Mouse (Mus musculus) midbrain, embryonic 10.5 days (tissue): ENCODE measurements around the gene Pdpk1. TPM values are rescaled to one million over a fixed set of nuclear protein-coding genes. Genes with fewer than 3 reads are reported as not detected.
A peak's percentile ranks its signal among the peaks of the same experiment; 100 is the strongest.

Experiments
- DNase-seq: peaks from one replicate; pipeline ENCODE4 v3.0.0-alpha.2; 2017; ENCODE audit warnings: low spot score
- H3K27ac ChIP-seq: fragments of 300-500 bp; sonication (generic); replicated peaks from 2 replicates; pipeline ENCODE4 v1.5.1; 2016; ENCODE audit warnings: mild to moderate bottlenecking
- H3K27me3 ChIP-seq: fragments of 300-500 bp; sonication (generic); 2 replicates; pipeline ENCODE4 v1.6.1; 2016; ENCODE audit warnings: low read depth, mild to moderate bottlenecking; ENCODE audit not compliant: poor library complexity, severe bottlenecking
- H3K36me3 ChIP-seq: fragments of 300-500 bp; sonication (generic); 2 replicates; pipeline ENCODE4 v1.6.1; 2016; ENCODE audit warnings: mild to moderate bottlenecking, moderate library complexity
- H3K4me1 ChIP-seq: fragments of 300-500 bp; sonication (generic); 2 replicates; pipeline ENCODE4 v1.6.1; 2016
- H3K4me3 ChIP-seq: fragments of 300-500 bp; sonication (generic); 2 replicates; pipeline ENCODE4 v1.5.1; 2016; ENCODE audit warnings: mild to moderate bottlenecking, moderate library complexity
- H3K9me3 ChIP-seq: fragments of 300-500 bp; sonication (generic); replicated peaks from 2 replicates; pipeline ENCODE4 v1.6.1; 2016; ENCODE audit warnings: mild to moderate bottlenecking
- WGBS: fragments of 180-500 bp; shearing (Covaris S2); methylation state at CpG from one replicate; pipeline ENCODE4 v1.1.7; 2016; 5-methylcytosine and 5-hydroxymethylcytosine counted together
- polyA plus RNA-seq: library from polyadenylated mRNA; unstranded; fragments of >200 nt; fragmentation: Nextera tagmentation; extraction: Ambion mirVana; gene quantifications from 2 replicates; pipeline ENCODE4 v1.2.1, GENCODE M21; 2016

The Pdpk1 gene
- polyA plus RNA-seq = 31.5 and 37.9 TPM in 2 replicates

DNA sequence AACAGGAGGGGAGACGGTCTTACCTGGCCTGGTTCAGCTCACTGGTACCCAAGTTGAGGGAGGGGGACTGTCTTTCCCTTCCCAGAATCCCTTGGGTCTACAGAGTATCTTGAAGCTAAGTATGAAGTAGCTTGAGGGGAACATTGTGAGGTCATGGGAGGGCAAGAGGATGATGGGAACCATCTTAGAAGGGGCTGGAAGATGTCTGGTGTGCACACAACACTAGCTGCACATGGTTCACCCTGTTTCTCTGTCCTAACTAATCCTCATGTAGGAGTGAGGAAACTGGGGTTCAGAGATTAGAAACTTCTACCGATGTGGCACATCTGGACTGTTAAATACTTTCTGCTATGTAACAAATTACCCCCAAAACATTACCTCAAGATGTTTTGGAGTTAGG is at the start of gene Pdpk1:
Gene Pdpk1 (minus strand): TSS at position 101 of the 400 bp plus-strand sequence.
- Histone ChIP-seq H3K27me3 (no peaks in the 10 kb centered on the region), H3K4me3 (peak within 1 kb of the TSS; percentile 52), H3K9me3 (no peaks in the 10 kb centered on the region), H3K36me3 (0 out of 2 replicates have a peak, but pooled peaks cover 8% of the 10 kb centered on the region), H3K27ac (0 out of 2 replicates have a peak within 1 kb of the TSS, but pooled peaks have one; percentile 23), H3K4me1 (peaks cover 15% of the 10 kb centered on the region)
- WGBS = 90% methylated on average over 2 of the region's 2 CpGs
- no peak for DNase-seq

DNA sequence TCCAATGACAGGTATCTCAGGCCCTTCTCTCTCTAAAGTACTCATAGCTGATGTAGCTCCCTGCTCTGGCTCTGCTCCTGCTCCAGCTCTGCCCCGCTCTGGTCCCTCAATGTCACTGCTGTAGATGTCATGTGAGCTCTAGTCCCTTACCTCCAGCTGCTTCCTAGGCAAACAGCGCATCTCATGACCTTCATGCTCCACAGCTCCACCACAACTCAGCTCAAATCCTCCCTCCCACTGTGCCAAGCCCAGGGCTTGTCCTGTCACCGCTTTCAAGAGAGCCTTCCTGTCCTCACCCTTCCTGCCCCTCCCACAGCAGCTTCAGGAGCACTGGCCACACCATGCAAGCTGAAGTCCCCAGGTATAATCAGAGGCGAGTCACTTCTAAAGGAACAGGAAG is 49.0 kb upstream of the Pdpk1 start:
- no peaks in the 10 kb centered on the region for H3K27me3 ChIP-seq
- H3K9me3 ChIP-seq = no peaks in the 10 kb centered on the region
- WGBS = 71% methylated on average over 4 of the region's 4 CpGs
- H3K4me1 ChIP-seq = peaks cover 39% of the 10 kb centered on the region
- no peak overlapping the region for H3K27ac ChIP-seq
- no peak for DNase-seq
- no peaks in the 10 kb centered on the region for H3K36me3 ChIP-seq
- no peak overlapping the region for H3K4me3 ChIP-seq

DNA sequence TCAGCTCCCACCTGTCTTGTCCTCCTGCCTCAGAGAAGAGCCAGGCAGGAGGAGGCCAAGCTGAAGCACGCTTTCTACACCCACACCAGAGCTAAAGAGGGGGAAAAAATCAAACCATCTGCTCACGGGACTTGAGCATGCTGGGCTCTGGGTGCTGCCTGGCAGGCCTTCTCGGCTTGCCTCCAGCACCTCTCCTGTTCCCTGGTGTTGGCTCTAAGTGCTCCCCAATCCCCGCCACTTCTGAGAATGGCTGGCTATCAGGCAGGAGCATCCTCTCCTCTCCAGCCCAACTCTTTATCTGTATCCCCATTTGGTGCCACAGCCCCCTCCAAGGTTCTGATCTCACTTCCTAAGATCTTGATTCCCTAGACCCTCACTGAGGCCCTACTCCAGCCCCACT is 48.5 kb upstream of the Pdpk1 start:
- no peak for DNase-seq
- H3K36me3 ChIP-seq = no peaks in the 10 kb centered on the region
- 83% methylated on average over 4 of the region's 4 CpGs for WGBS
- peaks cover 36% of the 10 kb centered on the region for H3K4me1 ChIP-seq
- H3K4me3 ChIP-seq = no peak overlapping the region
- no peaks in the 10 kb centered on the region for H3K9me3 ChIP-seq
- no peaks in the 10 kb centered on the region for H3K27me3 ChIP-seq
- H3K27ac ChIP-seq = no peak overlapping the region

DNA sequence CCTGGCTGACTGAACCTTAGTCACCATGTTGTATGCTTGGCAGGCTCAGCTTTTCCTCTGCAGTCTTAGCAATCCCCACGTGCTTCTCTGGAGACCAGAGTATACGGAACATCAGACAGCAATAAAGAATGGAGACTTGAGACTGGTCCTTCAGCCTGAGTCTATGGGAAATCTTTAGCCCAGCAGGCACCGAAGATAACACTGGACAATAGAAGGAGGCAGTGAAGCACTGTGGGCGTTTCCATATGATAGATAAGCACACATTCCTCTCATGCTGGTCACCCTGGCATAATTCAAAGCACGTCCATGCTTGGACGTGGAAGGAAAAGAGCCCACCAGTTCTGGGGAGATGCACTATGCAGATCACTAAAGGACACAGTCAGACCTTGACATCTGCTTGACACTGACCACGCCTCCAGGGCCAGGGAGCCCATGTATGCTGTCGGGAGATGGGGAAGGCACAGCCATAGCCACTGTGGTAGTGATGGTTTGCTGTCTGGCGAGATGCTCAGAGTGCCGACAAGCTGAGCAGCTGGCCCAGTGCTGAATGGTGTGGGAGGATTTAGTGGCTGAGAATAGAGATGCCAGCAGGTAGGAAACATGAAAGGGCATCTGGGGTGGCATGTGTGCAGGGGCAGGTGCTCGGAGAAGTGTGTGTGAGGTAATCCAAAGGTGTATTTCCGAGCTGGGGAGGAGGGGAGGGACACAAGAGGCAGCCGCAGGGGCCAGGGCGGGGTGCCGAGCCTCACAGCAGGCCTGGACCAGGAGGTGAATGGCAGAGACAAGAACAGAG is 46.5 kb upstream of the Pdpk1 start:
- Histone ChIP-seq H3K9me3 (no peaks in the 10 kb centered on the region), H3K27me3 (no peaks in the 10 kb centered on the region), H3K27ac (no peak overlapping the region), H3K4me1 (peaks cover 18% of the 10 kb centered on the region), H3K36me3 (no peaks in the 10 kb centered on the region), H3K4me3 (no peak overlapping the region)
- DNase-seq = no peak
- 70% methylated on average over 15 of the region's 15 CpGs for WGBS

DNA sequence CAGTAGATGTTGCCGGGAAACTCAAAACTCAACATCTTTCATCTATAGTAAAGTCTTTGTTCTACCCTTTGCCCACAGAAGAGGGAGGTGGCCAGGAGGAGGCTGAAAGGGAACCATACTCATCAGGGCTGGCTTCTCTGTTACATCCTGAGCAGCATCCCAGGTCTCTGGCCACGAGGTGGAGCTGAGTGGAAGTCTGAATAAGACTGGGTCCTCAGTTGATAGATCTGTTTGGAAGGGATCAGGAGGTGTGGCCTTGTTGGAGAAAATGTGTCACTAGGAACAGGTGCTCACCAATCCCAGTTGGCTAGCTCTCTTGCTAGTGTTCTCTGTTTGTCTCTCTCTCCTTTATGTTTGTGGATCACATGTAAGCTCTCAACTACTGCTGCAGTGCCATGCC is 44.6 kb upstream of the Pdpk1 start:
- Histone ChIP-seq H3K4me1 (peaks cover 17% of the 10 kb centered on the region; the same call in 1 of the 2 replicates), H3K27ac (no peak overlapping the region), H3K36me3 (no peaks in the 10 kb centered on the region), H3K9me3 (no peaks in the 10 kb centered on the region), H3K27me3 (no peaks in the 10 kb centered on the region), H3K4me3 (no peak overlapping the region)
- 79% methylated on average over 2 of the region's 2 CpGs for WGBS
- no peak for DNase-seq

DNA sequence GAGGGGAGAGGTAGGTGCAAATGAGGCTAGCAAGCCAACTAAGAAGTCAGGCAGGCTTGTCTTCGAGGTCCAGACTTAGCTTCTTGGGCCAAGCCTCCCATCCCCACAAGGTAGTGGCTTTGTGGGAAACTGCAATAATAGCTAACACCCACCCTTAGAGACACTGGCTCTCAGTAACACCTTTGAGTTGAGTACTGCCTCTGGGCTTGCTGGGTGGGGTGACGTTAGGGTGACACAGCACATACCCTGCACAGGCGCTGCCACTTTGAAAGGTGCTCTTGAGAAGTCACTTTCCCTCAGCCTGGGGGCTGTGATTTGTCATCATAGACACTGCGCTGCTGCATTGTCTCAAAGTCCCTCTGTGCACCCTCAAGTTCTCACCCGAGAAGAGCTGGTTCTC is 43.0 kb upstream of the Pdpk1 start:
- Histone ChIP-seq H3K4me3 (no peak overlapping the region), H3K9me3 (no peaks in the 10 kb centered on the region), H3K27me3 (no peaks in the 10 kb centered on the region), H3K36me3 (peaks cover 2% of the 10 kb centered on the region; the same call in 1 of the 2 replicates), H3K27ac (no peak overlapping the region), H3K4me1 (peaks cover 12% of the 10 kb centered on the region; the same call in 1 of the 2 replicates)
- no peak for DNase-seq
- 93% methylated on average over 5 of the region's 5 CpGs for WGBS

DNA sequence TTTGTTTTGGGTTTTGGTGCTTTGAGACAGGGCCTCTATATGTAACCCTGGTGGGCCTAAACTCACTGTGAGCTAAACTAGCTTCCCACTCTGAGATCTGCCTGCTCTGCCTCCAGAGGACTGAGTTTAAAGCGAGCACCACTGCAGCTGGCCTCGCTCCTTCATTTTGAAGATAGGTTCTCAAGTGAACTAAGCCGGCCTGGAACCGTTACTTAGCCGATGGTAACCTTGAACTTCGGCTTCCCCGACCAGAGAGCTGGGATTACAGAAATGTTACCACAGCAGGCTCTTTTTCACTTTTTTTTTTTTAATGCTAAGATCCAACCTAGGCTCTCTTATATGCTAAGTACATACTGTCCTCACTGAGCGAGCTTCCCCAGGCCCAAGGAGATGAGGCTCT is 42.5 kb upstream of the Pdpk1 start:
- H3K9me3 ChIP-seq = no peaks in the 10 kb centered on the region
- 86% methylated on average over 8 of the region's 8 CpGs for WGBS
- H3K27ac ChIP-seq = no peak overlapping the region
- peaks cover 7% of the 10 kb centered on the region; the same call in 1 of the 2 replicates for H3K36me3 ChIP-seq
- no peak for DNase-seq
- no peak overlapping the region for H3K4me3 ChIP-seq
- H3K27me3 ChIP-seq = no peaks in the 10 kb centered on the region
- H3K4me1 ChIP-seq = peaks cover 12% of the 10 kb centered on the region; the same call in 1 of the 2 replicates

DNA sequence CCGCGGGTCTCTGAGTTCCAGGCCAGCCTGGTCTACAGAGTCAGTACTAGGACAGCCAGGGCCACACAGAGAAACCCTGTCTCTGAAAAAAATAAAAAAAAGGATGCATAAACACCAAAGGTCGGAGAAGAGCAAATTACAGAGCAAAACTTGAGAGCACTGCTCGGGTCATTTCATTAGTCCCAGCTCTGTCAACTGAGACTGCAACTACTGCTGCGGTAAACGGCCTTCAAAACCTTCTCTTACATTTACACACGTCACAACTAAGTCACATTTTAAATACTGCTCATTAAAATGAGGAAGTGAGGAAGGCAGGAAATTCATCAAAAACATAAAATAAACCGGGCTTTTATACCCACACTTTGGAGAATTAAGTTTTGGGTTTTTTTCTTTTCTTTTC is 42.1 kb upstream of the Pdpk1 start:
- Histone ChIP-seq H3K4me1 (peaks cover 12% of the 10 kb centered on the region; the same call in 1 of the 2 replicates), H3K36me3 (peaks cover 8% of the 10 kb centered on the region; the same call in 1 of the 2 replicates), H3K4me3 (no peak overlapping the region), H3K27me3 (no peaks in the 10 kb centered on the region), H3K9me3 (no peaks in the 10 kb centered on the region), H3K27ac (no peak overlapping the region)
- WGBS = 86% methylated on average over 8 of the region's 8 CpGs
- DNase-seq = no peak

DNA sequence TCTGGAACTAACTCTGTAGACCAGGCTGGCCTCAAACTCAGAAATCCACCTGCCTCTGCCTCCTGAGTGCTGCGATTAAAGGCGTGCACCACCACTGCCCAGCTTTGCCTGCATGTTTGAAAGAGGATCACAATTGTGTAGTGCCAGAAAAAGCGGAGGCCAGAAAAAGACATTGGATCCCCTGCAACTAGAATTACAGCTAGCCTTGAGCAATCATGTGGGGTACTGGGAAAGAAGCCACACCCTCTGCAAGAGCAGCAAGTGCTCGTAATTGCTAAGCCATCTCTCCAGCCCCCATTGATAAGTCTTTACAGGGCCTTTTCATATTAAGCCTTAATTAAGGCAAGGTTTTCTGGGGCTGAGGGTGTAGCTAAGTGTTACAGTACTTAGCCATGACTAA is 40.8 kb upstream of the Pdpk1 start:
- 83% methylated on average over 4 of the region's 4 CpGs for WGBS

DNA sequence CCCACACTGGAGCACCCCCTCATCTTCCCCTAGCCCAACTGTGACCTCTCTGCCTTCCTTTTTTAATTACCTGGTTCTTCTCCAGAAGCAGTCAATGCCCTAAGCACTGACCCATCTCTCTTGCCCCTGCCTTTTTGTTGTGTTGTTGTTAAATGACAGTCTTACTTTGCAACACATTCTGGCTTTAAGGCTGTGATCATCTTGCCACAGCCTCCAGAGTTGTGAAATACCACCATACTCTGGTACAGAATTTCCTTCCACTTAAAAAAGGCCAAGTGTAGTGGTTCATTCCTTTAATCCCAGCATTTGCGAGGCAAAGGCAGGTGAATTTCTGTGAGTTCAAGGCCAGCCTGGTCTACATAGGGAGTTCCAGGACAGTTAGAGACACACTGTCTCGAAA is 40.2 kb upstream of the Pdpk1 start:
- Histone ChIP-seq H3K27ac (no peak overlapping the region), H3K36me3 (peaks cover 12% of the 10 kb centered on the region), H3K27me3 (no peaks in the 10 kb centered on the region), H3K4me3 (no peak overlapping the region), H3K4me1 (0 out of 2 replicates have a peak, but pooled peaks cover 2% of the 10 kb centered on the region), H3K9me3 (no peaks in the 10 kb centered on the region)
- DNase-seq = no peak
- WGBS = 92% methylated on average over 2 of the region's 2 CpGs

More for the DNA sequence above, 40.8 kb upstream of the Pdpk1 start:
- Histone ChIP-seq H3K4me3 (no peak overlapping the region), H3K27me3 (no peaks in the 10 kb centered on the region), H3K4me1 (0 out of 2 replicates have a peak, but pooled peaks cover 2% of the 10 kb centered on the region), H3K36me3 (peaks cover 11% of the 10 kb centered on the region; the same call in 1 of the 2 replicates), H3K27ac (no peak overlapping the region), H3K9me3 (no peaks in the 10 kb centered on the region)
- no peak for DNase-seq

DNA sequence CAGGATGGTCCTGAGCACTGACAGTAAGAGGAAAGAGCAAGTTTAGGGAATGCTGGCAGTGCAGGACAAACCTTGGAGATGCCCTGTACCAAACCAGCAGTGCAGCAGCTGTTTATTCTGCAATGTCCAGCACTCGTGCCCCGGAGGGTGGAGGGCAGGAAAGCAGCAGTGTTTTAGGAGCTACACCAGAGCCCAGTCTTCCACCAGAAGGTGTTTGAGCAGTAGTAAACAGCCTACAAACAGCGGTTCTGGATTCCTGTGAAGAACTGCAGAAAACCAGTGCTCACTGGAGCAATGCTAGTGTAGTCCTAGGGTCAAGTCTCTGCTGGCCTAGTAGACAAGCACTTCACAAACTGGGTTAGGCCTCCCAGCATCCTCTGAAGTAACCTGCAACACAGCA is 23.5 kb upstream of the Pdpk1 start:
- Histone ChIP-seq H3K27me3 (no peaks in the 10 kb centered on the region), H3K4me1 (peaks cover 7% of the 10 kb centered on the region), H3K9me3 (no peaks in the 10 kb centered on the region), H3K4me3 (no peak overlapping the region), H3K27ac (no peak overlapping the region), H3K36me3 (no peaks in the 10 kb centered on the region)
- 81% methylated on average over 3 of the region's 3 CpGs for WGBS
- no peak for DNase-seq

DNA sequence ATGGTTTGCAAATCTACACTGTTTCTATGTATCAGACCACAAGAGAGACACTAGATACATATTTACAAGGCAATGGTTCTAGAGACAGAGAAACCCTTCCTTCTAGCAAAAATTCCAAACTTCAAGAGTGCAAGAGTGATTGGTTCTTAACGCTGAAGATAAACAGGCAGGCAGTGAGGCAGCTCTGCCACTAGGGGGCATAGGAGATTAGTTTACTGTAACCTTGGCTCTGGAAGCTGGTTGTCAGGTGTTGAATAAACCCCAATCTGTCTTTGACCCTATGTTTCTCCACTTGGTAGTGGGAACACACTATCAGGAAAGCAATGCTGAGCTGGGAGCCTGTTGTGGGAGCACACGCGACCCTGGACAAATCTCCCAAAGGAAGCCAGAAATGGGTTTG is 22.7 kb upstream of the Pdpk1 start:
- Histone ChIP-seq H3K27me3 (no peaks in the 10 kb centered on the region), H3K36me3 (no peaks in the 10 kb centered on the region), H3K4me3 (no peak overlapping the region), H3K9me3 (no peaks in the 10 kb centered on the region), H3K4me1 (peaks cover 9% of the 10 kb centered on the region), H3K27ac (no peak overlapping the region)
- 4% methylated on average over 3 of the region's 3 CpGs for whole genome bisulfite sequencing
- DNase-seq = peak; percentile 57

DNA sequence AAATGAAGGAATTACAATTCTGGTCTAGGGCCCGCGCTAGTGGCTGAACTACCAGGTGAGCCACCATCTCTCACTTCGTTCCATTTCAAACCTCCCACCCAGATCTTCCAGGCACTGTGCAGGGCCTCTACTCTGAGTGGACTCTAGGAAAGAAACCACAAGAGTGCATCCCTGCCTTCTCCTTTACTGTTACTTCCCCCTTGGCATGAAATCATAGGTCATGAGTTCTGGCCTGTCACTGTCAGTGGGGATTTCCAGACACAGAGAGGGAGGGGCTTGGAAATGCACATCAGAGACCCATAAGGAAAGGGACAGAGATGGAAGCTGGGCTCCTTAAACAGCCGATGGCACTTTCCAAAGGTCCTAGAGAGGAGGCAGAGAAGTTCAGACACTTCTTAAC is 21.0 kb upstream of the Pdpk1 start:
- no peak overlapping the region for H3K27ac ChIP-seq
- no peaks in the 10 kb centered on the region for H3K9me3 ChIP-seq
- peaks cover 14% of the 10 kb centered on the region for H3K36me3 ChIP-seq
- H3K4me1 ChIP-seq = peaks cover 21% of the 10 kb centered on the region
- 84% methylated on average over 4 of the region's 4 CpGs for WGBS
- H3K4me3 ChIP-seq = no peak overlapping the region
- H3K27me3 ChIP-seq = no peaks in the 10 kb centered on the region
- DNase-seq = no peak
